Mouse (Mus musculus) brain, embryonic 18.5 days (tissue): ENCODE measurements around the gene Akr1c12.
"Not testable (repeated sequence)": the region's sequence is repeated elsewhere in the genome, so short reads cannot be mapped to it uniquely, and the experiment has no call there.

Experiments
- DNase-seq: peaks from one replicate; pipeline ENCODE4 v3.0.0-alpha.2; 2012; ENCODE audit warnings: low read depth, low spot score

The Akr1c12 gene

DNA sequence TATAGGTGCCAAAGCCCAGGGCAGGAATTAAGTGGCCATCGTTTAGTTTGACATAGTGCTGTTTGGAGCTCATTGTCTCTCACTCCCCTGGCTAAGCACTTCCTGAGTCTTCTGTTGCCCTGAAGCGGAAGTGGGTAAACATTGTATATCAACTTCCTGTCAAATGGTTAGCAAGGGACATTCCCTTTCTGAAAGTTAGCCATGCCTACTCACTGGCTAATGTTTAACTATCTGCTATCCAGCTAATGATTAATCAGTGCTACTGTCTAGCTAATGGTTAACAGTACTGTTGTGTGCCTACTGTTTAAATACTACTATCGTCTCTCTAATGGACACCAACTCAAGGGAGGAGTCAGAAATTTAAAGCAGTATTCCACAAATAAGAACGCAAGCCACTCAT is at the start of gene Akr1c12:
Akr1c12 (minus strand) TSS at position 150 of the 400 bp plus-strand sequence.
- no peak for DNase-seq

DNA sequence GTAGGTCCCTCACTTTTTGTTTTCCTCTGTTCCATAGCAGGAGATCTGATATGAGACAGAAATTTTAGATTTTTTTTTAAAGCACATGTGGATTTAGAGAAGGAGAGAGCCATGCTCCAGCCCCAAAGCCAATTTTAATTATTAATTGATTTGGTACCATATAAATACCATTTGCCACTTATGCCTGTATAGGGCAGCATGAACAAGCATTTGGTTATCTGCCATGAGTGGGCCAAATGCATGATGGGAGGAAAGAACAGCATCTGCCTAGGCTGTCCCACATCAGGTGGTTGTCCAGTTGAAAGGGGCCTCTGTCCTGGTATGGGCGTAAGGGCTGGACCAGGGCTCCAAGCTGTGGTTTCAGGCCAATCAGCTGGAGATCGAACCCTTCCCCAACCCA is 39.5 kb upstream of the Akr1c12 start:
- no peak for DNase-seq

DNA sequence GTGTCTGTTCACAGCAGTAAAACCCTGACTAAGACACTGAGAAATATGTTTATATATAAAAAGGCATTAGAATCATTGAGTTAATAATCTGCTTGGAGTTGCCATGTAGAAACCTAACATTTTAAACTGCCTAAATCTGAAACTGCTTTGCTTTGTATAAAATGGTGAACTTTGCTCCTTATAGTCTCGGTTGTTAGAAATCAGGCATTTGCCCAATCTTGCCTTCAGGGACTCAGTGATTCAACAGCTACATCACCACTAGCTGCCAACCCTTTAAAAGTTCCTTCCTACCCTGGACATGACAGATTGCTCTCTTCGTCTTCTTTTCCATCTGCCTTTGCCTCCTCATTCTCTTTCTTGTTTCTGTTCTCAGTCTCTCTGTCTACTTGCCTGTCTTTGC is 34.7 kb upstream of the Akr1c12 start:
- DNase-seq = no peak

DNA sequence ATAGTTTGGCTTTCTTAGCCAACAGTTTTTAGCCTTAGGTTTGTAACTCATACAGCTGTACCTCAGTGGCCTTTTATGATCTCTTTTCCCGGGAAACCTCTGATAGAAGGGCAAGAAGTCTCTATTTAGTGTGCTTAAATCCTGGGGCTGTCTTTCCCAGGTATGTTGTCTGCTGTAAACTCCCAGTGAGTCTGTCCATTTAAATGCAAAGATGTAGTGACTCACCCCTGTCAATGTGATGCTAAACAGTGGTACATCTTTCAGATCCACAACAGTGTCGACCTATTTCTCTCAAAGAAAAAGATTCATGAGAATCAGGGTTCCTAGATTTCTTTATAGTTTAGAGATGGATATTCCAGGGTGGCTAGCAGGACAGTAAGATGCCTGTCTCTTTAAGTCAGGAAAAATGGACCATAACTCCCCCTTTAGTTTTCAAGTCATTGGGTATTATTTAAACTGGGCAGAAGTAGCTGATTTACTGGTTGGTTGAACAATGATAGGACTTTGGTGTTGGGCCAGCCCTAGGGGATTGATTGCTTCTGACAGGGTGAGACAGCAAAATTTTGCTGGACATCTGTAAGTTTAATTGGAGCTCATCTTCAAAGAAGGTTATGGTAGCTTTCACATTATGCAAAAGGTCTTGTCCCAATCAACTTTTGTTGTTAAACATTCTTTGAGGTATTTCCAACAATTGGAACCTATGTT is 25.8 kb upstream of the Akr1c12 start:
- DNase-seq = no peak

DNA sequence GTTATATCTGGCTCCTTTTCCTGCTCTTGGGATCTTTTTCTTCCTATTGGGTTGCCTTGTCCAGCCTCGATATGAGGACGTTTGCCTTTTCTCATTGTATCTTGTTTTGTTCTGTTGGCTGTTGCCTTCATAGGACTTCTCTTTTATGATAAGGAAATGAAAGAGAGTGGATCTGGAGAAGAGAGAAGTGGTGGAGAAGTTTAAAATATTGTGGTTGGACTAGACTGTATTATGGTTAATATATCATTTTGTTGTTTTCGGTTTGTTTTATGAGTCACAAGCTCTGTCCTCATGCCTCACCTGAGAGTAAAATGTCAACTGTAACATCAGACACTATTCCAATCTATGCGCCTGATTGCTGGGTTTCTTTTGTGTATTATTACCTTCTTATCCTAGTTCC is 17.8 kb upstream of the Akr1c12 start:
- DNase-seq = no peak

DNA sequence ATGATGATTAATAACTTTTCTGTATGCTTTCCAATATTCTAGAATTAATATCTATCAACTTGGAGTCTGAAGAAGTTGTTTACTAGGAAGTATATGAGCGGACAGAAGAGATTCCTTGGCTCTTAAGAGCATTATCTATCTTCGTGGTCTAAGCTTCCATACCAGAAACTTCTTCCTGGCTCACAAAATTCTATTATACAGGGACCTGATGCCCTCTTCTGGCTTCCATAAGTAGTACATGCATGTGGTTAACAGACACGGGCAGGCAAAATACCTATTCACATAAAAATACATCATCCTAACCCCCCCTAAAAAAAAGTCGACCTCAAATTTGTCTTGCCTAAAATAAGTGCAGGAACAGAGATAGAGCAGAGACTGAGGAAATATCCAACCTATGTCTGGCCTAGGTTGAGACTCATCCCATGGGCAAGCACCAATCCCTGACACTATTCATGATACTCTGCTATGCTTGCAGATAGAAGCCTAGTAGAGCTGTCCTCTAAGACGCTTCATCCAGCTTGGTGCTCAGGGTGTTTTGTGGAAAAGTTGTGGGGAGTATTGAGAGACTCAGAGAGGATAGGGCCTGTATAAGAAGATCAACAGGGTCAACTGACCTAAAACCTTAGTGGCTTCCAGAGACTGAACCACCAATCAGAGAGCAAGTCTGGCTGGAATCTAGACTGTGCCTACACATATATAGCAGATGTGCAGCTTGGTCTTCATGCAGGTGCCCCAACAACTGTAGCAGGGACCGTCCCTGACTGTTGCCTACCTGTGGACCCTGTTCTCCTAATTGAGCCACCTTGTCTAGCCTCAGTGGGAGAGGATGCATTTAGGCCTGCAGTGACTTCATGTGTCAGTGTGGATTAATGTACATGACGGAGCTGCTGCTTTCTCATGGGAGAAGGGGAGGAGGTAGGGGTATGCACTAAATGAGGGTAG is 2.5 kb upstream of the Akr1c12 start:
- DNase-seq = peak; percentile 3

DNA sequence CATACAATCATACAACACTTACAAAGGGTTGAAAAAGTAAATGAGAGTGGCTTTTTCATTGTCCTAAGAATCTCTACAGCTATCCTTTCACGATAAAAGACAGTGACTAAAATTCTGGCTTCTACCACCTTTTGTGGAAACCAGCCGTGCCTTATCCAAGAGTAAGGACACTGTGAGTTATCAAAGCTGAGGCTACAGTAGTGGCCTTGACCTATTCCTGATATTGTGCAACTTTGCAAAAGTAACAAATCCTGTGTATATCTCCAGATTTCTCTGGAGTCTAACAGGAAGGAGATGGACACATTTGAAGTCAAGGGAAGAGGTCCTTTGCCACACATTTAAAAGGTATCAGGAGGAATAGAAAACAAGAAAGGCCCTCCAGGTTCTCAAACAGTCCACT is 1.7 kb downstream of the Akr1c12 start:
- no peak for DNase-seq

DNA sequence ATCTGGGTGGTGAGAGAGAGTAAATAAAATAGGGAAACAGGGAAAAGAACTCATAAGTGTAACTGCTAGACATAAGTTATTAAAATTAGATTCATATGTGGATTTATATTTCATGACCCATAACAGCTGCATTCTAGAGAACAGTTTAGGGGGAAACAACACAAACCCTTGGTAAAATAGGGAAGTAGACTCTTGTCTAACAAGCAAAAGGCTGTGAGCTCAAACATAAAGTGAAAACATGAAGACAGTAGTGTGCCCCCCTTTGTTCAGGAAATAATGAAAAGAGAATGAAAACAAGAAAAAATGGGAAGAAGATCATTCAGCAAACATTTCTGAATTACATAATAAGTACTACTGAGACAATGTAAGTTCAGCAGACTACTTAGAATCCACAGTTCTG is 8.4 kb downstream of the Akr1c12 start:
- DNase-seq = no peak

DNA sequence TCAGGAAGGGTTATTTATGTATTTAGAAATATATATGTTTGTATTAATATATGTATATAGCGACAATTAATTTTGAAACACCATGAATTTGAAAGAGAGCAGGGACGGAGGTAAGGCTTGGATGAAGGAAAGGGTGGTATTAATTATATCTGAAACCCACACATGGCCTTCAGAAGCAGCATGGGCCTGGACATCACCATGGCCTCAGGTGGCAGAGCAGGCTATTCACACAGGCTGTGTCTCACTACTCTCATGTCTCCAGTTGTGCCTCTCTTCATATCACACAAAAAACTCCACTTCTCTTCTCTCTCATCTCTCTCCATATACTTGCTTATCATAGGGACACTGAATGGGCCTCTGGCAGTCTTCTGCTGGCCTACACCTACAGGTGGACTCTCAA is 13.8 kb downstream of the Akr1c12 start:
- DNase-seq = not testable (repeated sequence)

DNA sequence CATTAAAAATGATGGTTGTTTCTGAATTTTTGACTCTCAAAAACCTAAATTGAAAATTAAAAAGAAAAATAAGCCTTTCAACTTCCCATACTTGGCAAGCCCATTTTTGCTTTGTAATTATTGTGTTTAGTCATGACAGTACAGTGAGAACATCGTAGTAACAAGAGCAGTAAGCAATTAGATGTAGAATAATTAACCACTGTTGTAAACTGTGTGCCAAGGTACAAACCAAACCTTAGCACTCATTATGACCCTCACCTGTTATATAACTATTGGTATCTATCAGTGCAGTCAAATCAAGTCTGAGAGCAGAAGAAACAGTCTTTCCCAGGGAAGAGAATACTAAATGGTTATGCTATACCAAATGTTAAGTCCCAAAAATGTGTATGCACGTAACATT is 14.2 kb downstream of the Akr1c12 start:
- no peak for DNase-seq

DNA sequence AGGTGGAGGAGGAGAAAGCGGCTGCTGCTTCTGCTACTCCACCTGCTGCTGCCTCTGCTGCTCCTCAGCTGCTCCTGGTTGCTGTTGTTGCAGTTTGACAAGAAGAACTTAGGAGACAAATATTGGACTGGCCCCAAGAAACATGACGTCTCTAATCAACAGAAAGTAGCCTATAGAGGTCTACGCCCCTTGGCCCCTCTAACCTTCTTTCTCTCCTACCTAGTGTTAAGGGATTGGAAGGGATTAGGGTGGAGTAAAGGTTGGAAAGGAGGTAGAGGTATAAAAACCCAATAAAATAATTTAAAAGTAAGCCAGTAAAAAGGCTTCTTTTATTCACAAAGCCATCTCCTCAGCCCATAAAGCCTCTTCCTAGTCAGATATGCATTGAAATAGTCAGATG is 14.6 kb downstream of the Akr1c12 start:
- no peak for DNase-seq

DNA sequence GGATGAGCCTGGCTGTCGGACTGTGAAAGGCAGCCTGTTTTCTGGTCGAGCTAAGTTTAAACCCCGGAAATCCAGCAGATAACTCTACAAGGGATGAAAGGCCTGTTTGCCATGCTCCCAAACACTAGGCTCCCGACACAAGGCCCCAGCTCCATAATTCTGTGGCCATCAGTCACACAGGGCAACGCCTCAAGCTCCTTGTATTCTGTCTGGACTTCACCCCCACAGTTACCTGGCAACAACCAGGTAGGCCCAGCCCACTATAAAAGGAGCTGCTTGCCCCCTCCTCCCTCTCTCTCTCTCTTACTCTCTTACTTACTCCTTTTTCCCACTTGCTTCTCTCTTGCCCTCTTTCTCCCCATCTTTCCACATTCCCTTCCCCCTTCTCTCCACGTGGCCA is 21.9 kb downstream of the Akr1c12 start:
- no peak for DNase-seq

DNA sequence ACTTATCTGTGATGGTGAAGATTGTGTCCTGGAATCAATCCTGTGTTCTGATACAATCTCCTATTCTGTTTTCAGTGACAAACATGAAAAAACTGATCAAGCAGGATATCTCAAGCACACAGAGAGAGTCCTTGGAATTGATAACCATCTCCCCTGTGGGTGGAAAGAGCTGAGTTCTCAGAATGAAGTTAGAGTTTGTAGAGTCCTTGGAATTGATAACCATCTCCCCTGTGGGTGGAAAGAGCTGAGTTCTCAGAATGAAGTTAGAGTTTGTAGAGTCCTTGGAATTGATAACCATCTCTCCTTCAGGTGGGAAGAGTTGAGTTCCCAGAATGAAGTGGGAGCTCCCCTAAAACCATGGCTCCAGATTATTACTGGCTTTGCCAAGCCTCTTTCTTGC is 22.3 kb downstream of the Akr1c12 start:
- not testable (repeated sequence) for DNase-seq

DNA sequence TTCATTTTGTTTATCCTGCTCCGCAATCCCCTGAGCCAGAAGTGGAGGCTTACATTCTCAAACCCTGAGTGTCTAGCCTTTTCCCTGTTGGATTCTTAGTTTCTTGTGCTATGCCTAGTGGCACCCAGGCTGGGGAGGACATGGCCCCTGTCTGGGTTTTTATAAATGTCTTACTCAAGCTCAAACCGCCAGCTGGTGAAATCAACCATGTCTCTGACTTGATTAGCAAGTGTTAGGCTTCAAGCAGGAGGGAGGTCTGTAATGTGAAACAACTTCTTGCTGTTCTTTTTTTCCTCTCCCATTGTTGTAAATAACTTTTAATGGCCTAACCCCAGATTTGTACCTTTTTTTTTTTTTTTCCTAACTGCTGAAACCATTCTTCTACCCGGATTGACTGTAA is 29.9 kb downstream of the Akr1c12 start:
- no peak for DNase-seq

DNA sequence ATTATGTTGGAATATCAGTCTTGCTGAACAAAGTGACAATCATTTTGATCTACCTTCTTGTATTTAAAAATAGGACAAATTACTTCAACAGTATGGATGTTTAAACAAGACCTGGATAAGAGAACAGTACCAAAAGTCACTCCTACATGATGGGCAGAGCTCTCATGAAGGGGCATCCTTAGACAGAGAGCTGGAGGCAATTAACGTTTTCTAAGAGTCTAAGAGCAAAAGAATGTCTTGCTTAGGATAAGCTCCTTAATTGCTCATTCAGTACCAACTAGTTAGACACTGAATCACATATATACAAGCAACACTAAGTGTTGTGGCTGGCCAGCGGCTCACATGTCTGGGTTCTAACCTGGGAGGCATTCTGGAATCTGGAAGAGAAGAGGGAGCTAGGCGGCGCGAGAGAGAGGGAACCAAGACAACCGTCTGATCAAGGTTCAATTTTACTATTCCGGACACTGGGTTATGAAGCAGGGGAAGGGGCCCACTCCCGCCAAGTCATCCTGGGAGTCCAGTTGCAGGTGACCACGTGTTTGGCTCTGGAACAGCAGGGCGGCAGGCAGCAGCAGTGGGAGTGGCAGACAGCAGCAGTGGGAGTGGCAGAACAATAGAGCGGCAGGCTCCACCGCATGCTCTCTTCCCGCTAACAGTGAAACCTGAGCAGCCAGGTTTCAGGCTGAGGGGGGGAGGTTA is 34.2 kb downstream of the Akr1c12 start:
- peak; percentile 10 for DNase-seq

DNA sequence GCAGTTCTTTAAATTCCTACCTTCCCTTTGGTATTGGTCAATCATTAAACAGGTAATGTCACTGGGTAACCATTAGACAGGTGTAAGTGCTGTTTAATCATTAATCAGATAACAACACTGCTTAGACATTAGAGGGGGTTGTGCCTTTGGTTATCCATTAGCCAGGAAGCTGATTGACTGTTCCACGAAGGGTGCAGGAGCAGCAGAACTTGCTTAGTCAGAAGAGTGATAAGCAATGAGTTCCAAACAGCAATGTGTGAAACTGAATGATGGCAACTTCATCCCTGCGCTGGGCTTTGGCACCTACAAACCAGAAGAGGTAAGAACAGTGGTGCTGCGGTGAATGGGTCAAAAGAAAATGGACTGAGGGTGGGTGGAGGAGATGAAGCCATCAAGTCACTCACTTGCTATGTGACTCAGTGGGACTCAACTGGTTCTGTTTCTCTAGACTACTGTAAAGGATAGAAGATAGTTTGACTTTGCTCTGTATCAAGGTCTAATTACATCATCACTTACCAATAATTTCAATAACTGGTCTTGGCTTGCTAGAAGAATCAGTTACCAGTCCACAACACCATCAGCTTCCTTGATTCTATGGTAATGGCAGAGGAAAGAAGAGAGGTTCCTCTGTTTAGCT is 45.6 kb downstream of the Akr1c12 start:
- DNase-seq = no peak

DNA sequence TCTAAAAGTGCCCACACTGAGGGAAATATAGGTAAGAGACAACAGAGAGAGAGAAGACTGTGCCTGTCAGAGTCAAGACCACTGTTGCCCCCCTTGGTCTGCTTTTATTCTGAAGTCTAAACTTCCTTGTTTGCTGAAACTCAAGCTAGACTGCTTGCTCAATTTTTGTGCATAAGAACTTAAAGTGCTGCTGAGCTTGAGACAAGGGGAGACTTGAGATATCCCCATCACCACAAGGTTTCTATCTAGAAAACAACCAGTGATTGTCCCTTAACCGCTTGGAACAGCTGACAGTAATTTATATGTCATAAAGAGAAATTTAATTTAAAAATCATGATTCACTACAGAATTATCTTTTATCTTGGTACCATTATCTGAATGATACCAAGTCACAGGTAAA is 46.1 kb downstream of the Akr1c12 start:
- no peak for DNase-seq

DNA sequence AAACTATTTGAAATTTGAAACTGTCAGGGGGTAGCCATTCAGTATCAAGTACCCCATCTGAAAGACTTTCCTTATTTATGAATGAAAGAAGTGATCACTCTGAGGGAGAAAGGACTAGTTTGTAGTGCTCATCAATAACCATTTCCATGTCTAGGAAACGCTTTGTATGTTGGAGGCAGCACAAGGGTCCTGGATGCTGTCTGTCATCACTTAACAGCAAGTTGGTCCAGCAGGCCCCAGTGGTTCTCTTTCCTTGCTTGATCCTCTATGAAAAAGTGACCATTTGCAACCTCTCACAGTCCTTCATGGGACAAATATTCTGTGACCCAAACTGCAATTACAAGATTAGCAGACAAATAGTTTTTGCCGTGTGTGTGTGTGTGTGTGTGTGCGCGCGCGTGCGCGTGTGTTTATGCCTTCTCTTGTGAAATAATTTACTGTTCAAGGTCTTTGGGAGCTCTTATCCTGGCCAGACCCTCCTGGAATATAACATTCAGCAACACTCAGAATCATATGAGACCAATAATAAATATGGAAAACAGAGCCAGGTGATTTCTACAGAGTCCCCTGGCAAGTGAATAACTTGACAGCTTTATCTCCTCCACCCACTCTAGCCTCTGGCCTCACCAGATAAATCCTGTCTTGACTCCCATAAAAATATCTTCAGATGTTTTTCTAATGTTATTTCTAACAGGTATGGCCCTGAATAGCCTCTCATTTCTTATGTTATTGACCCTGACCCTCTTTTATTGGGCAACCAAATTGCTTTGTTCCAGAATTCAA is 48.2 kb downstream of the Akr1c12 start:
- DNase-seq = no peak

DNA sequence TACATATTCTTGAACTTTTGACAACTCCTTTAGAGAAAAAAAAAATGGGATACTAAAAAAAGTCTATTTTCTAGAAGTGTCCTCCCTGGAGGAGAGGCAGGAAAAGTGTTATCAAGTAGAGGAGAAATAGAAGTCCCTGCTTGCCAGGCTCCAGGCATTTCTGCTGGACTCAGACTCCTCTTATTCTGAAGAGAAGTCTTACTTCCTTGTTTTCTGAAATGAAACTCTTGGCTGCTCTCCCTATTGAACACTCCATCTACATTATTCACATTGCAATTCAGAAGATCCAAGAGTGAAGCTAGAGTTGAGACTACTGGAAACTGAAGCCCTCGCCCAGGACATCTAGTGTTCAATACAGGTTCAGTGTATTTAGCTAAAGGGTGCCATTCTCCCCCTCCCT is 50.8 kb downstream of the Akr1c12 start, which contains the start of gene Akr1c19:
Akr1c19 (plus strand) TSS at position 260 of the 400 bp plus-strand sequence.
- no peak for DNase-seq
